Mouse (Mus musculus): ENCODE data around the gene Sptlc2. TPM values are rescaled to one million over a fixed set of nuclear protein-coding genes. Genes with fewer than 3 reads are reported as not detected.

Sptlc2 gene
- 25.4 and 26.5 TPM in 2 replicates for polyA plus RNA-seq (2012; rRNA removed)

GRCm38 (mm10) chr12:87388122-87388774 lies at the start of gene Sptlc2:
TSS of gene Sptlc2 (minus strand) at chr12:87388355.

DNA sequence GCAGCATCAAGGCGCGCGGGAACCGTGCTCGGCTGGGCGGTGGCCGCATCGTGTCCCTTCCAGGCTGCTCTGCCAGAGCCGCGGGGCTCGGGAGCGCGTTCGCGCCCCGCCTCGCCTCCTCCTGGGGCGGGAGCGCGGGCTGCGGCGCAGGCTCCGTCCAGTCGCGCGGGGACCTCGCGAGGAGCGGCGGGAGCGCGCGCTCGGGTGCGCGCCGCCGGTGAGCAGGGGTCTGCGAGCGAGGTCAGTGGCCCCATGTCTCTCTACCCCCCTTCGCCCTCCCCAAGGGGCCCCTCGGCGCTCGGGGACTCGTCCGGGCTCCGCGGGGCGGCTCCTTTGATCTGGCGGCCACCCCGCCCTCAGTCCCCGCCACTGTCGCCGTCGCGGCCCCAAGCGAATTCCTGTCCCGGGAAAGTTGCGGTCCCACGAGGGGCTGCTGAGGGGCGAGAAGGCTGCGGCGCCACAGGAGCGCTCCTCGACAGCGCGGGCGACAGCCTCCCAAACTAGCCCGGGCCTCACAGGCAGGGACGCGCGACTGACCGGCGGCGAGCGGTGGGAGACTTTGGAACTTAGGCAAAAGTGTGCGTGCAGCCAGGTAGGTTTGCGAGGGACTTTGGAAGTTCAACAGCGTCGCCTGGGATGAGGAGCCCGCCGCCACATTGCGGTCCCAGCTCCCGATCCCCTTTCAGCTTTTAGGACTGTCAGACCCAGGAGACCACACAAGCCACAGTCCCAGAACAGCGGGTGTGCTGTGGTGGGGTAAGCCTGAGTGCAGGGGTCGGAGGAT lies 88.3 kb downstream of the Sptlc2 start, which contains the start of gene Ism2:
Ism2 (minus strand) TSS at position 49 of the 784 bp plus-strand sequence.

DNA sequence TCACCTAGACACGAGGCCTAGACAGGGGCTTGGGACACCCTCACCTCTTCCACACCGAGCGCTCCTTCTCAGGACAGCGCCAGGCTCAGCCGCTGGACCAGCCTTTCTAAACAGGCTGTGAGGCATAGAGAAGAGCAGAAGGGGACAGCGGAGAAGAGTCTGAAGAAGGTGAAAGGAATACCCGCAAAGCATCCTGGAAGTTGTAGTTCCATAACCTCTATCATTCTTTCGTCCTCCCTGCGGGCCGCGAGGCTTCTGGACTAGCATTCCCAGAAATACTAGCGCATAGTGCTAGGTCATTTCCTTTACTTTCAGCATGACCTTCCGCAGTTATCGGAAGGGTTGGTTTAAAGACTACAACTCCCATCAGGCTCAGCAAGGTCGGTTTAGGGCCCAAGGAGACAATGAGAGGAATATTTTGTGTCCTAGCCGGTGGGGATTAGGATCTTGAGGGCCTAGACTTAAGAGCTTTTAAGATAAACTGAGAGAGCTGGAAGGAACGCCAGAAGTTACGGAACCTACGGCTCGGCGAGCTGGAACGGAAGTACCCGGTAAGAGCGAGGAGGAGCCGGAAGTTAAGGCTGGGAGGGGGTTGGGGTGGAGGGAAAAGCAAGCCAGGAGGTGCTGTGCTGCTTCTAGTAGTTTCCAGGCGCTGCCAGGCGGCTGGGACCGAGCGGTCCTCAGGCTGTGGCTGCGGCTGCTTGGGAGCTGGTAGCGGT lies 121.9 kb downstream of the Sptlc2 start, which contains the start of the genes Vipas39 and Ahsa1:
Vipas39 (minus strand) TSS at position 149 of the 719 bp plus-strand sequence.
Ahsa1 (plus strand) TSS at position 372 of the 719 bp plus-strand sequence.

Other genes with a start within 250 kb of the Sptlc2 start
- 25.0 and 32.1 TPM in 2 replicates for gene Gstz1, start 241.2 kb downstream of the Sptlc2 start, polyA plus RNA-seq (2012; rRNA removed)
- gene Pomt2, start 240.4 kb downstream of the Sptlc2 start, polyA plus RNA-seq (2012; rRNA removed) = 10.8 and 13.9 TPM in 2 replicates
- 0.20 TPM in 1 of 2 replicates, not detected in the other for gene Samd15, start 188.6 kb downstream of the Sptlc2 start, polyA plus RNA-seq (2012; rRNA removed)
- gene Tmed8, start 187.9 kb downstream of the Sptlc2 start, polyA plus RNA-seq (2012; rRNA removed) = 1.8 and 2.0 TPM in 2 replicates
- 0.40 and 0.44 TPM in 2 replicates for gene Noxred1, start 149.6 kb downstream of the Sptlc2 start, polyA plus RNA-seq (2012; rRNA removed)
- 23.7 and 24.5 TPM in 2 replicates for gene Vipas39, start 122.1 kb downstream of the Sptlc2 start, polyA plus RNA-seq (2012; rRNA removed)
- gene Ahsa1, start 121.9 kb downstream of the Sptlc2 start, polyA plus RNA-seq (2012; rRNA removed) = 43.3 and 45.1 TPM in 2 replicates
- gene Ism2, start 88.7 kb downstream of the Sptlc2 start, polyA plus RNA-seq (2012; rRNA removed) = 0.22 and 0.27 TPM in 2 replicates
- 7.6 and 8.3 TPM in 2 replicates for gene Slirp, start 55.5 kb upstream of the Sptlc2 start, polyA plus RNA-seq (2012; rRNA removed)
- 13.7 and 14.7 TPM in 2 replicates for gene Alkbh1, start 55.7 kb upstream of the Sptlc2 start, polyA plus RNA-seq (2012; rRNA removed)
- gene Snw1, start 83.9 kb upstream of the Sptlc2 start, polyA plus RNA-seq (2012; rRNA removed) = 4.3 and 5.5 TPM in 2 replicates
- not detected in 2 replicates for gene Gm5788, start 106.4 kb upstream of the Sptlc2 start, polyA plus RNA-seq (2012; rRNA removed)
- gene Gm8300, start 126.0 kb upstream of the Sptlc2 start, polyA plus RNA-seq (2012; rRNA removed) = not detected in 2 replicates
- not detected in 2 replicates for gene Oog1, start 214.3 kb upstream of the Sptlc2 start, polyA plus RNA-seq (2012; rRNA removed)
- gene Gm4027, start 230.5 kb upstream of the Sptlc2 start, polyA plus RNA-seq (2012; rRNA removed) = not detected in 2 replicates

Measured in colon, adult 2 months (tissue).